Mouse (Mus musculus) heart, postnatal 0 days (tissue): ENCODE measurements around the gene Pmpcb. TPM values are rescaled to one million over a fixed set of nuclear protein-coding genes. Genes with fewer than 3 reads are reported as not detected.

ENCODE experiments used
- ATAC-seq: fragments of 200-750 bp; cut with Nextera tagmentation; 2 replicates; pipeline ENCODE4 v1.8.0; 2017; ENCODE audit warnings: low read depth, moderate number of reproducible peaks, moderate library complexity; ENCODE audit not compliant: insufficient read depth
- DNase-seq: peaks from one replicate; pipeline ENCODE4 v3.0.0-alpha.2; 2016; ENCODE audit warnings: low spot score
- H3K27ac ChIP-seq: fragments of 300-500 bp; sonication (generic); 2 replicates; pipeline ENCODE4 v1.5.1; 2014; ENCODE audit warnings: low read depth, mild to moderate bottlenecking
- H3K27me3 ChIP-seq: fragments of 300-500 bp; sonication (generic); 2 replicates; pipeline ENCODE4 v1.6.1; 2014; ENCODE audit warnings: low read length, mixed read lengths; ENCODE audit not compliant: control insufficient read depth, insufficient read depth
- H3K36me3 ChIP-seq: fragments of 300-500 bp; sonication (generic); replicated peaks from 2 replicates; pipeline ENCODE4 v1.6.1; 2014; ENCODE audit warnings: low read length, mixed read lengths; ENCODE audit not compliant: control insufficient read depth, insufficient read depth
- H3K4me1 ChIP-seq: fragments of 300-500 bp; sonication (generic); 2 replicates; pipeline ENCODE4 v1.6.1; 2014; ENCODE audit warnings: antibody characterized with exemption; ENCODE audit not compliant: control insufficient read depth, insufficient read depth
- H3K4me2 ChIP-seq: fragments of 300-500 bp; sonication (generic); 2 replicates; pipeline ENCODE4 v1.6.1; 2014; ENCODE audit warnings: low read depth, mild to moderate bottlenecking, low read length, moderate library complexity
- H3K4me3 ChIP-seq: fragments of 300-500 bp; sonication (generic); 2 replicates; pipeline ENCODE4 v1.5.1; 2014; ENCODE audit warnings: low read depth, low read length
- H3K9ac ChIP-seq: fragments of 300-500 bp; sonication (generic); replicated peaks from 2 replicates; pipeline ENCODE4 v1.6.1; 2014; ENCODE audit warnings: low read depth, low read length, mixed read lengths
- H3K9me3 ChIP-seq: fragments of 300-500 bp; sonication (generic); replicated peaks from 2 replicates; pipeline ENCODE4 v1.6.1; 2016; ENCODE audit warnings: low read length; ENCODE audit not compliant: control insufficient read depth
- CTCF ChIP-seq: IDR thresholded peaks from 2 replicates; pipeline ENCODE4 v1.5.1; 2016; ENCODE audit warnings: antibody characterized with exemption, control low read depth, low read depth
- EP300 ChIP-seq: IDR thresholded peaks from 2 replicates; pipeline ENCODE4 v1.6.1; 2016; ENCODE audit warnings: antibody characterized with exemption, low read depth
- WGBS: fragments of 180-500 bp; shearing (Covaris S2); extraction: QIAGEN DNeasy Blood & Tissue Kit; methylation state at CpG from one replicate; pipeline ENCODE4 v1.1.7; 2014; 5-methylcytosine and 5-hydroxymethylcytosine counted together
- polyA plus RNA-seq: library from polyadenylated mRNA; unstranded; fragments of >200 nt; fragmentation: Nextera tagmentation; extraction: Ambion mirVana; gene quantifications from 2 replicates; pipeline ENCODE4 v1.2.1, GENCODE M21; 2015
- total RNA-seq: library from RNA; depleted of rRNA; stranded (reverse); fragments of >200 nt; gene quantifications from 2 replicates; pipeline ENCODE4 v1.2.3, GENCODE M21; 2014; ENCODE audit warnings: low replicate concordance

The Pmpcb gene
- total and polyA plus RNA-seq, 2 experiments from 2014 or later, result 177 to 256 TPM

- no peaks in the 10 kb centered on the region for H3K9me3 ChIP-seq
- H3K9ac ChIP-seq, result no peak overlapping the region
- H3K27me3 ChIP-seq, result no peaks in the 10 kb centered on the region
- TF ChIP-seq EP300, result no peak
- TF ChIP-seq CTCF, result peak; percentile 87
- H3K36me3 ChIP-seq, result no peaks in the 10 kb centered on the region
- no peak overlapping the region for H3K4me3 ChIP-seq
- H3K4me1 ChIP-seq, result peaks cover 10% of the 10 kb centered on the region
- peak; percentile 87 for DNase-seq
- H3K27ac ChIP-seq, result peak overlapping the region; percentile 88
- no peak overlapping the region for H3K4me2 ChIP-seq
- WGBS, result 8% methylated on average over 8 of the region's 8 CpGs
- ATAC-seq, result peak; percentile 88
Measured at GRCm38 (mm10) chr5:21732930-21733329, 4.0 kb upstream of the Pmpcb start.

GRCm38 (mm10) chr5:21735100-21735499 is 1.8 kb upstream of the Pmpcb start:
- peak overlapping the region; percentile 32; the same call in 1 of the 2 replicates for H3K9ac ChIP-seq
- no peak overlapping the region for H3K27ac ChIP-seq
- DNase-seq, result no peak
- H3K4me3 ChIP-seq, result peak overlapping the region; percentile 34
- H3K9me3 ChIP-seq, result no peaks in the 10 kb centered on the region
- ATAC-seq, result no peak
- peak overlapping the region; percentile 32; the same call in 1 of the 2 replicates for H3K4me2 ChIP-seq
- H3K27me3 ChIP-seq, result no peaks in the 10 kb centered on the region
- no peak for TF ChIP-seq EP300
- TF ChIP-seq CTCF, result no peak
- peaks cover 15% of the 10 kb centered on the region for H3K36me3 ChIP-seq
- 85% methylated on average over 20 of the region's 20 CpGs for WGBS
- H3K4me1 ChIP-seq, result peaks cover 12% of the 10 kb centered on the region

GRCm38 (mm10) chr5:21735584-21735983 is 1.4 kb upstream of the Pmpcb start:
- 17% methylated on average over 10 of the region's 10 CpGs for WGBS
- Histone ChIP-seq H3K4me2 (peak overlapping the region; percentile 32; the same call in 1 of the 2 replicates), H3K27ac (no peak overlapping the region), H3K4me1 (peaks cover 12% of the 10 kb centered on the region), H3K27me3 (no peaks in the 10 kb centered on the region), H3K36me3 (peaks cover 20% of the 10 kb centered on the region), H3K9me3 (no peaks in the 10 kb centered on the region), H3K4me3 (peak overlapping the region; percentile 34), H3K9ac (peak overlapping the region; percentile 32; the same call in 1 of the 2 replicates)
- ATAC-seq (no peak; the same call in 1 of the 2 replicates), DNase-seq (peak; percentile 66)
- TF ChIP-seq CTCF, result peak; percentile 82
- no peak for TF ChIP-seq EP300

- DNase-seq, result no peak
Measured at GRCm38 (mm10) chr5:21736046-21736445, 895 bp upstream of the Pmpcb start.

GRCm38 (mm10) chr5:21737620-21738019 is 679 bp downstream of the Pmpcb start:
- ATAC-seq (no peak), DNase-seq (no peak)
- peaks cover 10% of the 10 kb centered on the region for H3K4me1 ChIP-seq
- H3K27me3 ChIP-seq, result no peaks in the 10 kb centered on the region
- H3K36me3 ChIP-seq, result peaks cover 37% of the 10 kb centered on the region
- H3K9me3 ChIP-seq, result no peaks in the 10 kb centered on the region
- TF ChIP-seq EP300, result no peak
- TF ChIP-seq CTCF, result no peak
- peak overlapping the region; percentile 100 for H3K4me3 ChIP-seq
- peak overlapping the region; percentile 94 for H3K9ac ChIP-seq
- H3K27ac ChIP-seq, result no peak overlapping the region
- H3K4me2 ChIP-seq, result peak overlapping the region; percentile 70
- WGBS, result 21% methylated on average over 10 of the region's 10 CpGs

More at GRCm38 (mm10) chr5:21736046-21736445, 895 bp upstream of the Pmpcb start:
- no peak for ATAC-seq
- Histone ChIP-seq H3K27ac (no peak overlapping the region), H3K9ac (no peak overlapping the region), H3K9me3 (no peaks in the 10 kb centered on the region), H3K4me3 (no peak overlapping the region), H3K4me1 (peaks cover 12% of the 10 kb centered on the region), H3K4me2 (no peak overlapping the region), H3K27me3 (no peaks in the 10 kb centered on the region), H3K36me3 (peaks cover 22% of the 10 kb centered on the region)
- TF ChIP-seq EP300 (no peak), CTCF (no peak)
- WGBS, result 80% methylated on average over 11 of the region's 11 CpGs

GRCm38 (mm10) chr5:21739120-21739519 is 2.2 kb downstream of the Pmpcb start:
- Histone ChIP-seq H3K4me1 (peaks cover 7% of the 10 kb centered on the region), H3K4me3 (no peak overlapping the region), H3K27me3 (no peaks in the 10 kb centered on the region), H3K9me3 (no peaks in the 10 kb centered on the region), H3K9ac (no peak overlapping the region), H3K36me3 (peaks cover 52% of the 10 kb centered on the region), H3K27ac (no peak overlapping the region), H3K4me2 (no peak overlapping the region)
- no peak for DNase-seq
- ATAC-seq, result no peak
- 76% methylated on average over 10 of the region's 11 CpGs for WGBS
- TF ChIP-seq CTCF, result no peak
- TF ChIP-seq EP300, result no peak
